Mouse (Mus musculus): ENCODE data around the gene Lingo3. TPM values are rescaled to one million over a fixed set of nuclear protein-coding genes. Genes with fewer than 3 reads are reported as not detected.

Lingo3 gene
- polyA plus RNA-seq, 1 experiment = not detected

DNA sequence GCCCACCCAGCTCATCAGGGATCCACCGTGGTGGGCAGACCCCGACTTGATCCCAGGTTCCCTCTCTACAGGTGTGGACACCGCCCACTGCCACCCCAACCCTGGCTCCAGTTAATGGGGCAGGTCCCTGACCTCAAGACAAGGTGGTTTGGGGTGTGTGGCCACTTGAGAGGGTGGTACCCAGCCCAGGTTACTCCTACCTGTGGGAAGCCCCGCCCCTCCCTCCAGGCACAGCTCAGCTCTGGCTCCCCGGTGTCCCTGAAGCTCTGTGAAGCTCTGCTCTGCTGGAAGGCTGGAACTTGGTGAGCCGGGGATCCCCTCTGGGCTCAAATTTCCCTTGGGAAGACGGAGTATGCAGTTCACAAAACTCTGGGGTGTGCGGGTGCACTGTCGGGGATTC is 27.7 kb upstream of the Lingo3 start, which contains the start of gene Tmprss9:
Tmprss9 (plus strand) TSS at position 268 of the 400 bp plus-strand sequence.
- TF ChIP-seq CTCF (IDR thresholded peaks at IDR 0.05; ENCODE audit: control insufficient read depth, insufficient read depth, low read length) (no peak), POLR2A (IDR thresholded peaks at IDR 0.05; ENCODE audit: borderline replicate concordance, control insufficient read depth, low read depth, low read length) (no peak)
- Histone ChIP-seq H3K4me1 (ENCODE audit: control insufficient read depth, insufficient read depth, low read length) (no peaks in the 10 kb centered on the region), H3K4me3 (replicated peaks; ENCODE audit: control insufficient read depth, low read depth, low read length) (no peak within 1 kb of the TSS), H3K27ac (ENCODE audit: control insufficient read depth, insufficient read depth, low read depth, low read length, poor library complexity) (no peak within 1 kb of the TSS)
- 33% methylated on average over 9 of the region's 9 CpGs for WGBS

DNA sequence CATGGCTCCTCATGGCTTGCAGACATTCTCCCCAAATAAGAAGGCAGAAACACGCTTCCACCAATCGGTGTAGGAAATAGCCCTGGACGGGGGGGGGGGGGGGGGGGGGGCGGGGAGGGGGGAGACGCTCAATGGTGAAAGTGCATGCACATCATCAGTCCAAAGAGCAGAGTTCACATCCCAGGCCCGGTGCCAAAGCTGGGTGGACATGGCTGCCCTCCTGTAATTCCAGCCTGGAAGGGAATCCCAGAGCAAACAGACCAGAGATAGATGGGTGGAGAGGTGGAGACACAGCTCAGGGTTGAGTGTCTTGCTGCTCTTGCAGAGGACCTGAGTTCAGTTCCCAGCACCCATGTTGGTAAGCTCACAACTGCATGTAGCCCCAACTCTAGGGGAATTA is 27.2 kb upstream of the Lingo3 start:
- TF ChIP-seq POLR2A (IDR thresholded peaks at IDR 0.05; ENCODE audit: borderline replicate concordance, control insufficient read depth, low read depth, low read length) (no peak), CTCF (IDR thresholded peaks at IDR 0.05; ENCODE audit: control insufficient read depth, insufficient read depth, low read length) (no peak)
- no peaks in the 10 kb centered on the region for H3K4me1 ChIP-seq (ENCODE audit: control insufficient read depth, insufficient read depth, low read length)
- no peak overlapping the region for H3K27ac ChIP-seq (ENCODE audit: control insufficient read depth, insufficient read depth, low read depth, low read length, poor library complexity)
- 50% methylated on average over 6 of the region's 6 CpGs for WGBS
- H3K4me3 ChIP-seq (replicated peaks; ENCODE audit: control insufficient read depth, low read depth, low read length) = no peak overlapping the region

GRCm38 (mm10) chr10:80864446-80864845 is 20.6 kb upstream of the Lingo3 start:
- H3K4me3 ChIP-seq (replicated peaks; ENCODE audit: control insufficient read depth, low read depth, low read length) = no peak overlapping the region
- H3K4me1 ChIP-seq (ENCODE audit: control insufficient read depth, insufficient read depth, low read length) = no peaks in the 10 kb centered on the region
- 94% methylated on average over 16 of the region's 16 CpGs for WGBS
- no peak overlapping the region for H3K27ac ChIP-seq (ENCODE audit: control insufficient read depth, insufficient read depth, low read depth, low read length, poor library complexity)
- TF ChIP-seq CTCF (IDR thresholded peaks at IDR 0.05; ENCODE audit: control insufficient read depth, insufficient read depth, low read length) (no peak), POLR2A (IDR thresholded peaks at IDR 0.05; ENCODE audit: borderline replicate concordance, control insufficient read depth, low read depth, low read length) (no peak; the same call in 1 of the 2 replicates)

- H3K4me1 ChIP-seq (ENCODE audit: control insufficient read depth, insufficient read depth, low read length) = peaks cover 4% of the 10 kb centered on the region; the same call in 1 of the 2 replicates
- H3K4me3 ChIP-seq (replicated peaks; ENCODE audit: control insufficient read depth, low read depth, low read length) = no peak overlapping the region
- H3K27ac ChIP-seq (ENCODE audit: control insufficient read depth, insufficient read depth, low read depth, low read length, poor library complexity) = peak overlapping the region; percentile 34; the same call in 1 of the 2 replicates
- WGBS = 91% methylated on average over 5 of the region's 5 CpGs
- no peak for TF ChIP-seq CTCF (IDR thresholded peaks at IDR 0.05; ENCODE audit: control insufficient read depth, insufficient read depth, low read length)
- no peak for TF ChIP-seq POLR2A (IDR thresholded peaks at IDR 0.05; ENCODE audit: borderline replicate concordance, control insufficient read depth, low read depth, low read length)
Measured at GRCm38 (mm10) chr10:80862305-80862704, 18.5 kb upstream of the Lingo3 start.

GRCm38 (mm10) chr10:80858350-80858935 is 14.6 kb upstream of the Lingo3 start:
- Histone ChIP-seq H3K4me3 (replicated peaks; ENCODE audit: control insufficient read depth, low read depth, low read length) (peak overlapping the region; percentile 64), H3K4me1 (ENCODE audit: control insufficient read depth, insufficient read depth, low read length) (peaks cover 6% of the 10 kb centered on the region), H3K27ac (ENCODE audit: control insufficient read depth, insufficient read depth, low read depth, low read length, poor library complexity) (peak overlapping the region; percentile 97)
- no peak for TF ChIP-seq CTCF (IDR thresholded peaks at IDR 0.05; ENCODE audit: control insufficient read depth, insufficient read depth, low read length)
- peak; percentile 48; the same call in 1 of the 2 replicates for TF ChIP-seq POLR2A (IDR thresholded peaks at IDR 0.05; ENCODE audit: borderline replicate concordance, control insufficient read depth, low read depth, low read length)
- WGBS = 62% methylated on average over 7 of the region's 7 CpGs

GRCm38 (mm10) chr10:80857848-80858247 is 14.0 kb upstream of the Lingo3 start:
- Histone ChIP-seq H3K4me1 (ENCODE audit: control insufficient read depth, insufficient read depth, low read length) (peaks cover 6% of the 10 kb centered on the region), H3K27ac (ENCODE audit: control insufficient read depth, insufficient read depth, low read depth, low read length, poor library complexity) (peak overlapping the region; percentile 97), H3K4me3 (replicated peaks; ENCODE audit: control insufficient read depth, low read depth, low read length) (peak overlapping the region; percentile 64)
- TF ChIP-seq POLR2A (IDR thresholded peaks at IDR 0.05; ENCODE audit: borderline replicate concordance, control insufficient read depth, low read depth, low read length) = peak; percentile 88
- TF ChIP-seq CTCF (IDR thresholded peaks at IDR 0.05; ENCODE audit: control insufficient read depth, insufficient read depth, low read length) = no peak
- 63% methylated on average over 3 of the region's 3 CpGs for WGBS

DNA sequence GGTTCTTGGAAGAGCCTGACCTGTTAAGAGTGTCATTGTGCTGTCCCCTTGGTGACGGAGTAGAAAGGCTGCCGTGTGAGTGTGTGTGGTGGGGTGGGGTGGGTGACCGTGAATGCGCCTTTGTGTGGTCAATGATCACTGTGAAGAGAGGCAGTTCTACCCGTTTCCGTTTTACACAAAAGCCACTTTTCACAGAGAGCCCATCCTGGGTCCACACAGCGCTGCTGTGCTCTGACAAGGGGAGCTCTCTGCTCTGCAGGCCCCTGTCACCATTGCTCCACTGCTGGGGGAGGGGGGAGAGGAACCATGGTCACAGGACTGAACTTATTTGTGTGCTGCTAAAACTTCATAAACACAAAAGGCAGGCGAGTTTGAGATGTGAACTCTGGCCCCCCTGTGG is 13.5 kb upstream of the Lingo3 start:
- H3K27ac ChIP-seq (ENCODE audit: control insufficient read depth, insufficient read depth, low read depth, low read length, poor library complexity) = peak overlapping the region; percentile 97
- WGBS = 52% methylated on average over 8 of the region's 8 CpGs
- H3K4me1 ChIP-seq (ENCODE audit: control insufficient read depth, insufficient read depth, low read length) = peaks cover 6% of the 10 kb centered on the region
- TF ChIP-seq POLR2A (IDR thresholded peaks at IDR 0.05; ENCODE audit: borderline replicate concordance, control insufficient read depth, low read depth, low read length) (no peak), CTCF (IDR thresholded peaks at IDR 0.05; ENCODE audit: control insufficient read depth, insufficient read depth, low read length) (no peak)
- H3K4me3 ChIP-seq (replicated peaks; ENCODE audit: control insufficient read depth, low read depth, low read length) = peak overlapping the region; percentile 64

- Histone ChIP-seq H3K27ac (ENCODE audit: control insufficient read depth, insufficient read depth, low read depth, low read length, poor library complexity) (peak overlapping the region; percentile 97), H3K4me1 (ENCODE audit: control insufficient read depth, insufficient read depth, low read length) (peaks cover 6% of the 10 kb centered on the region), H3K4me3 (replicated peaks; ENCODE audit: control insufficient read depth, low read depth, low read length) (peak overlapping the region; percentile 64)
- TF ChIP-seq CTCF (IDR thresholded peaks at IDR 0.05; ENCODE audit: control insufficient read depth, insufficient read depth, low read length) (no peak), POLR2A (IDR thresholded peaks at IDR 0.05; ENCODE audit: borderline replicate concordance, control insufficient read depth, low read depth, low read length) (peak; percentile 71)
- 58% methylated on average over 5 of the region's 5 CpGs for WGBS
Measured at GRCm38 (mm10) chr10:80856908-80857307, 13.1 kb upstream of the Lingo3 start.
